Mouse (Mus musculus) cerebellum, postnatal 4 days (tissue): ENCODE measurements around the gene Olfr582.

Experiments used
- DNase-seq, 2 experiments: peaks; one replicate each; pipeline ENCODE4 v3.0.0; 2022; ENCODE audit warnings: low spot score in 2 of 2, mixed read lengths in 1 of 2

Gene Olfr582

GRCm38 (mm10) chr7:103037724-103038123 is at the start of gene Olfr582:
Gene Olfr582, plus strand, starts transcription at chr7:103038024.
- no peak for DNase-seq

GRCm38 (mm10) chr7:102989224-102989623 is 48.6 kb upstream of the Olfr582 start, which contains the start of gene Olfr578:
Gene Olfr578, minus strand, starts transcription at chr7:102989324.
- no peak for DNase-seq

GRCm38 (mm10) chr7:103051000-103051399 is 13.2 kb downstream of the Olfr582 start, which contains the start of gene Olfr583:
Gene Olfr583, plus strand, starts transcription at chr7:103051300.
- DNase-seq: no peak

GRCm38 (mm10) chr7:103081585-103081984 is 43.8 kb downstream of the Olfr582 start, which contains the start of gene Olfr584:
Gene Olfr584, plus strand, starts transcription at chr7:103081885.
- no peak for DNase-seq
